Mouse (Mus musculus) bone marrow, adult 2 months (tissue): ENCODE measurements around the gene Soat1.

Experiments
- CTCF ChIP-seq: fragments of 200-500 bp; IDR thresholded peaks from 2 replicates; pipeline ENCODE4 v1.5.1; 2011; ENCODE audit warnings: low read length, control low read depth; ENCODE audit not compliant: control insufficient read depth, insufficient read depth
- POLR2A ChIP-seq: fragments of 200-500 bp; IDR thresholded peaks from 2 replicates; pipeline ENCODE4 v1.6.1; 2011; ENCODE audit warnings: low read depth, mild to moderate bottlenecking, control low read depth, low read length, borderline replicate concordance; ENCODE audit not compliant: control insufficient read depth

DNA sequence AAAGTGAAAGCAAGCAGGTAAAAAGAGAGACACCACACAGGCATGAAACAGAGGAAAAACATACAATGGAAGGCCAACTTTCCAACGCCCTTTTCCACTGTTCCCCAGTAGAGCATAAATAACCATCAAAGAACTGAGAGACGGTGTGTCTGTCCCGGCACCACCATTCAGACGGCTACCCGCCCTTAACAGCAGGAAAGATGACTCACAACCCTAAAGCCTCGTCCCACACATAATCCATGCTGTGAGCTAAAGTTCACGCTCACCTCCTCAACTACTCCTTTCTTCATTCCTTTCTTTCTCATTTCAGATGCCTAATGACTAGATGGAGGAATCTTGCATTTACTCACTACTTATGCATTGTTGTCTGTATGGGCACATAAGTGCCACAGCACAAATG, 19.7 kb downstream of the Soat1 start:
- TF ChIP-seq CTCF, result no peak
- no peak for TF ChIP-seq POLR2A
